Mouse (Mus musculus): ENCODE measurements around the gene Gm8369. TPM values are rescaled to one million over a fixed set of nuclear protein-coding genes. Genes with fewer than 3 reads are reported as not detected.
"Not testable (repeated sequence)": the region's sequence is repeated elsewhere in the genome, so short reads cannot be mapped to it uniquely, and the experiment has no call there.

Gm8369 gene
- polyA plus RNA-seq (2015; fragmentation: Nextera tagmentation; extraction: Ambion mirVana) = not detected in 2 replicates

DNA sequence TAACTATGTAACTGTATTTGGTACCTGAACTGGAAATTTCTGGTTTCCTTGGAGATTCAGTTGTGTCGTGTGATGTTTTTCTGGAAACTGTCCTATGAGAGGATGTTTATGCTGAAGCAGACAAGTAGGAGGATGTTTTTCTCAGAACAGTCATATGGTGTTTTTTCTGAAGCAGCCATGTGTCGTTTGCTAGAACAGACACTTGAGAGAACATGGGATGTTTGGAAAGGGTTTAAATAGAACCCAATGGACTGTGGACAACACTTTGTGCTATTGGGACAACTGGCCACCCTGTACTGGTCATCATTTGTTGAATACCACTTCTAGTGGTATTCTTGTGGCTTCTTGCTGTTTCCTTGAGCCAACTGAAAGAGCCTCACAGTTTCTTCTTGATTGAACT, at the start of gene Gm8369:
Gm8369 (plus strand) TSS at position 193 of the 400 bp plus-strand sequence.
- Histone ChIP-seq H3K4me3 (replicated peaks; ENCODE audit: low read length) (no peak within 1 kb of the TSS), H3K9me3 (ENCODE audit: control insufficient read depth, low read length) (no peaks in the 10 kb centered on the region), H3K27me3 (replicated peaks; ENCODE audit: control insufficient read depth, insufficient read depth, low read length) (no peaks in the 10 kb centered on the region), H3K4me2 (ENCODE audit: low read length) (no peak within 1 kb of the TSS), H3K27ac (ENCODE audit: low read length) (no peak within 1 kb of the TSS), H3K9ac (replicated peaks; ENCODE audit: low read depth, low read length) (no peak within 1 kb of the TSS), H3K36me3 (ENCODE audit: control insufficient read depth, insufficient read depth) (no peaks in the 10 kb centered on the region), H3K4me1 (replicated peaks; ENCODE audit: control insufficient read depth, insufficient read depth, low read length) (no peaks in the 10 kb centered on the region)
- 77% methylated on average over 2 of the region's 2 CpGs for WGBS
- ATAC-seq = no peak

DNA sequence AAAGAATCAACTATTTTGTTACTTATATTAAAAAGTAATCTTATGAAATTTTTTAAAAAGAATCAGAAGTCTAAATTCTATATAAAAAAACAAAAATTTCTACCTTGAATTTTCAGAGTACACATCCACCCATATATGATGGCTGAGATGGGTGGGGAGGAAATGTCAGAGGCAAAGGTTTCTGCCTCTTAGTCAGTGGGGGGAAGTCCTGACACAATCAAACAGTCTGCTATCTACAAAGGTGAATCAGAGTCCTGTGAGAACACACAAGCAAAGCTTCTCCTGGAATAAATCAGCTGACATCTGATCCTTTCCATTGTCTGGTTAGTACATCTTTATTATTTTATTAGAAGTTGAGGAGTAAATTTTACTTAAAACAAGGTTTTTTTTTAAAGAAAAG, 42.4 kb upstream of the Gm8369 start, which contains the start of gene Ms4a4b:
Ms4a4b (plus strand) TSS at position 216 of the 400 bp plus-strand sequence.
- H3K9me3 ChIP-seq (ENCODE audit: control insufficient read depth, low read length) = no peaks in the 10 kb centered on the region
- no peak within 1 kb of the TSS for H3K4me2 ChIP-seq (ENCODE audit: low read length)
- no peaks in the 10 kb centered on the region for H3K4me1 ChIP-seq (replicated peaks; ENCODE audit: control insufficient read depth, insufficient read depth, low read length)
- ATAC-seq = no peak
- H3K36me3 ChIP-seq (ENCODE audit: control insufficient read depth, insufficient read depth) = no peaks in the 10 kb centered on the region
- H3K4me3 ChIP-seq (replicated peaks; ENCODE audit: low read length) = no peak within 1 kb of the TSS
- H3K27me3 ChIP-seq (replicated peaks; ENCODE audit: control insufficient read depth, insufficient read depth, low read length) = no peaks in the 10 kb centered on the region
- H3K9ac ChIP-seq (replicated peaks; ENCODE audit: low read depth, low read length) = no peak within 1 kb of the TSS
- no peak within 1 kb of the TSS for H3K27ac ChIP-seq (ENCODE audit: low read length)

DNA sequence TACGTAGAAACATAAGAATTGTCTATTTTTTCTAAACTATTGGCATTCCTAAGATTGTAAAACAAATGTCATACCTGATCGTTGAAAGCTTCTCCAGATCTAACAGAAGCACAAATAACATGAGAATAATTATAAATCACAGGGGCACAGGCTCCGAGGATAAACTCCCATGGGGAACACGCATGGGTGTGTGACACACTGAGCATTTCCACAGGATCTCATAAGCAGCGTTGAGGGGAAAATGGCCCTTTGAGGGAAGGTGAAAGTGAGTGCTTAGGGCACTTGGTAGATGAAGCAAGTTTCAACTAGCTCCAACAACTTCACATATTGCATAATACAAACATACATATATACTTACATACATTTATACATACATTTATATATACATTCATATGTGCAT, 41.8 kb upstream of the Gm8369 start:
- H3K27ac ChIP-seq (ENCODE audit: low read length) = no peak overlapping the region
- H3K9me3 ChIP-seq (ENCODE audit: control insufficient read depth, low read length) = no peaks in the 10 kb centered on the region
- ATAC-seq = no peak
- no peak overlapping the region for H3K9ac ChIP-seq (replicated peaks; ENCODE audit: low read depth, low read length)
- no peaks in the 10 kb centered on the region for H3K4me1 ChIP-seq (replicated peaks; ENCODE audit: control insufficient read depth, insufficient read depth, low read length)
- H3K36me3 ChIP-seq (ENCODE audit: control insufficient read depth, insufficient read depth) = no peaks in the 10 kb centered on the region
- WGBS = 87% methylated on average over 5 of the region's 5 CpGs
- no peak overlapping the region for H3K4me3 ChIP-seq (replicated peaks; ENCODE audit: low read length)
- no peak overlapping the region for H3K4me2 ChIP-seq (ENCODE audit: low read length)
- H3K27me3 ChIP-seq (replicated peaks; ENCODE audit: control insufficient read depth, insufficient read depth, low read length) = no peaks in the 10 kb centered on the region

DNA sequence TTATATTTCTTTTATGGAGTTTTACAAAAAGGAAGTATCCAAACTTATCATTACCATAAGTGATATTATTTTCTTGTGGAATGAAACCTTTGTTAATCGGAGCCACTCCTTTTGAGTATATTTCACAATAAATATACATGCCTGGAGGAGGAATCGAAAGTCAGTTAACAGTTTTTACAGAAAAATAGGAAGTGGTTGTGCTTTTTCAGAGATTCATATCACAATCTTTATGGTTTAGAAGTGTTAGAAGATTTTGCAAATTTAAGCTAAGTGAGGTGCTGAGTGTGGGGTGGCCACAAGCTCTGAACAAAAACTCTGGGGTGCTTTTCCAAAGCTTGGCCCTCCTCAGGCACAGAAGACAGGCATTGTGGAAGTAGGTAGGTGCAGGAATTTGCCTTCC, 38.5 kb upstream of the Gm8369 start:
- Histone ChIP-seq H3K4me3 (replicated peaks; ENCODE audit: low read length) (no peak overlapping the region), H3K4me1 (replicated peaks; ENCODE audit: control insufficient read depth, insufficient read depth, low read length) (no peaks in the 10 kb centered on the region), H3K27ac (ENCODE audit: low read length) (no peak overlapping the region), H3K36me3 (ENCODE audit: control insufficient read depth, insufficient read depth) (no peaks in the 10 kb centered on the region), H3K27me3 (replicated peaks; ENCODE audit: control insufficient read depth, insufficient read depth, low read length) (no peaks in the 10 kb centered on the region), H3K4me2 (ENCODE audit: low read length) (no peak overlapping the region), H3K9ac (replicated peaks; ENCODE audit: low read depth, low read length) (no peak overlapping the region), H3K9me3 (ENCODE audit: control insufficient read depth, low read length) (no peaks in the 10 kb centered on the region)
- ATAC-seq = no peak
- WGBS = 93% methylated on average over 2 of the region's 2 CpGs

DNA sequence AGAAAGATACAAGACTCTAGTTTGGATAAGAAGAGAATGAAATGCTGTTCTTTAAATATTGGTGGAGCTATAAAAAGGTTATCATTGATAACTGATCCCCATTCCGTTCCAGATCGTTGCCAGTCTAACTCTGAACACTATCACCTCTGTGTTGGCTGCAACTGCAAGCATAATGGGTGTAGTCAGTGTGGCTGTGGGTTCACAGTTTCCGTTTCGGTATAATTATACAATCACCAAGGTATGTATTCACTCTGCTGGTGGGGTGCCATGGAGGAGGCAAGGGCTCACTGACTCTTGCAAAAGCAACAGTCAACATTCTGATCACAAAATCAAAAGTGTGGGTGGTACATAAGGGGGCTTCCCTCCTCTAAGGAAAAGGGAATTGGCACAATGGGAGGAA, 26.7 kb upstream of the Gm8369 start:
- not testable (repeated sequence) for H3K4me2 ChIP-seq (ENCODE audit: low read length)

DNA sequence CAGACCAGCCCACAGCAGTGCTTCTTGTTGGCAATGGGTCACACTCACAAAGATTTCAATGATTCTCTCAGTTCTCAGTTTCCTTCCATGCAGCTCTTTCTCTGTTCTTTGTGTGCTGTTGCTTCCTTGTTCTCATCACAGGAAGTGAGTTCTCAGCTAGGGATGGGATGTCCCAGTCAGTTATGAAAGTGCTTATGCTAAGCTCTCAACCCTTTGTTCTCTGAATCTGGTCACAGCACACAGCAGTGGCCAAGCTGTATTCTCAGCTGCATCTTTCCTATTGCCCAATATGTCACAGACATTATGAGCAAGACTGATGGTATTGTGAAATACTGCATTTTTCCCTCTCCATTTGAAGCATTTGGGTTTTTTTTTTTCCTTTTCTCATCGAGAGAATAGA, 20.9 kb upstream of the Gm8369 start:
- not testable (repeated sequence) for H3K27ac ChIP-seq (ENCODE audit: low read length); H3K4me1 ChIP-seq (replicated peaks; ENCODE audit: control insufficient read depth, insufficient read depth, low read length); H3K4me3 ChIP-seq (replicated peaks; ENCODE audit: low read length); H3K9ac ChIP-seq (replicated peaks; ENCODE audit: low read depth, low read length); H3K4me2 ChIP-seq (ENCODE audit: low read length); ATAC-seq; H3K9me3 ChIP-seq (ENCODE audit: control insufficient read depth, low read length); H3K36me3 ChIP-seq (ENCODE audit: control insufficient read depth, insufficient read depth); H3K27me3 ChIP-seq (replicated peaks; ENCODE audit: control insufficient read depth, insufficient read depth, low read length)
- WGBS = 46% methylated on average over 1 of the region's 1 CpGs

More for the DNA sequence above, 26.7 kb upstream of the Gm8369 start:
- not testable (repeated sequence) for H3K9me3 ChIP-seq (ENCODE audit: control insufficient read depth, low read length); H3K27ac ChIP-seq (ENCODE audit: low read length); H3K27me3 ChIP-seq (replicated peaks; ENCODE audit: control insufficient read depth, insufficient read depth, low read length); H3K4me1 ChIP-seq (replicated peaks; ENCODE audit: control insufficient read depth, insufficient read depth, low read length); H3K4me3 ChIP-seq (replicated peaks; ENCODE audit: low read length); H3K9ac ChIP-seq (replicated peaks; ENCODE audit: low read depth, low read length); ATAC-seq; H3K36me3 ChIP-seq (ENCODE audit: control insufficient read depth, insufficient read depth)
- 76% methylated on average over 3 of the region's 4 CpGs for WGBS

DNA sequence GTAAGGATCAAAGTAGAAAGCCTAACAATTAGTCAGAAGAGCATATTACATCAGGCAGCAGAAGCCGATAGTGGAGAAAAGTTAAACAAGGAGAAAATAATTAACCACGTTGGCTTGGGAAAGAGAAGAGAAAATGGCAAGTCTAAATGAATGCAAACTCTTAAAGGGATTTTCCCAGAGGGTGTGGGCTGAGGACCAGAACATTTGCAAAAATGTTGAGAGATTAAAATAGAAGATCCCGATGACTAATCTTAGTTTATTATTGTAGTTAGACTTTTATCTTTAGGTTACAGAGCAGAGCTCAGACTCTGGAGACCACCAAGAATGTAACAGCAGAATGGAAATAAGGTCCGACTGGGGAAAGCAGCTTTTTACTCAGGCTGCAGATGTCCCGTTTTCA, 19.3 kb upstream of the Gm8369 start:
- no peak overlapping the region for H3K4me2 ChIP-seq (ENCODE audit: low read length)

DNA sequence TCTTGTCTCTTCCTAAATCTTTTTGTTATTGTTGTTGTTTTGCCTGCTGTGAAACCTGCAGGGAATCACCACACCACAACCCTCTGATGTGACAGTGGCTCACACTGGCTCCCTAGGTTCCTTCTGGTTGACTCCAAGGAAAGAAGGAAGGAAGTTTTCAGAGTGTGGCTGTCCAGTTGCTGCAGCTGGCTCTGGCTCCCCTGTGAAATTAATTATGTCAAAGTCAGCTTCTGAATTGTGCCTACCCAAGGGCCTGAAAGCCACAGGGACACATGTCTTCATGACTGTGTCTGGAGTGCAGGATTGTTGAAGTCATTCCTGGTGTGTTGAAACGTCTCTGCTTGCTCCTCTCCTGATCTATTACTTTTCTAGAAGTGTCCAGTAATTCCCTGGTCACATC, 17.4 kb upstream of the Gm8369 start:
- WGBS = 69% methylated on average over 1 of the region's 1 CpGs
- not testable (repeated sequence) for ATAC-seq; H3K9me3 ChIP-seq (ENCODE audit: control insufficient read depth, low read length); H3K27ac ChIP-seq (ENCODE audit: low read length); H3K4me3 ChIP-seq (replicated peaks; ENCODE audit: low read length); H3K4me1 ChIP-seq (replicated peaks; ENCODE audit: control insufficient read depth, insufficient read depth, low read length); H3K4me2 ChIP-seq (ENCODE audit: low read length); H3K36me3 ChIP-seq (ENCODE audit: control insufficient read depth, insufficient read depth); H3K9ac ChIP-seq (replicated peaks; ENCODE audit: low read depth, low read length); H3K27me3 ChIP-seq (replicated peaks; ENCODE audit: control insufficient read depth, insufficient read depth, low read length)

More for the DNA sequence above, 19.3 kb upstream of the Gm8369 start:
- Histone ChIP-seq H3K27ac (ENCODE audit: low read length) (no peak overlapping the region), H3K9ac (replicated peaks; ENCODE audit: low read depth, low read length) (no peak overlapping the region), H3K4me1 (replicated peaks; ENCODE audit: control insufficient read depth, insufficient read depth, low read length) (no peaks in the 10 kb centered on the region), H3K9me3 (ENCODE audit: control insufficient read depth, low read length) (no peaks in the 10 kb centered on the region), H3K36me3 (ENCODE audit: control insufficient read depth, insufficient read depth) (no peaks in the 10 kb centered on the region), H3K27me3 (replicated peaks; ENCODE audit: control insufficient read depth, insufficient read depth, low read length) (no peaks in the 10 kb centered on the region), H3K4me3 (replicated peaks; ENCODE audit: low read length) (no peak overlapping the region)
- WGBS = 69% methylated on average over 5 of the region's 5 CpGs
- no peak for ATAC-seq

DNA sequence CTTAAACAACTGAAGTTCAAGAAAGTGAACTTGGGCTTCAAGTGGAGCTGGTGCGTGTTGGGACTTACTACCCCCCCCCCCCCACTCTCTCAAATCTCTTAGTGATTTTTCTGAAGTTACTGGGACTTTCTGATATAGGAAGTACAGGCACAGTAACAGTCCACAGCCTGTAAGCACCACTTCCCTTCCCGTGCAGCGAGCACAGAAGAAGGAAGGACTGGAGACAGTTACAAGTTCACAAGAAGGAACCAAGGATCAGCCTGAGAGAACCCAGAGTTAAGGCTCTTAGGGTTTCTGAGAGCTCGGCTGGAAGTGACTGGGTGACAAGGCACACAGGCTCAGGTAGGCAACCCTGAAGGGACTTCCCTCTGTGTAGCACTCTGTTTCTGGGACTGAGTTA, 16.5 kb upstream of the Gm8369 start, which contains the start of gene Ms4a6c:
Ms4a6c (plus strand) TSS at position 152 of the 400 bp plus-strand sequence.
- ATAC-seq; H3K4me3 ChIP-seq (replicated peaks; ENCODE audit: low read length); H3K27me3 ChIP-seq (replicated peaks; ENCODE audit: control insufficient read depth, insufficient read depth, low read length); H3K27ac ChIP-seq (ENCODE audit: low read length); H3K36me3 ChIP-seq (ENCODE audit: control insufficient read depth, insufficient read depth); H3K9ac ChIP-seq (replicated peaks; ENCODE audit: low read depth, low read length); H3K4me1 ChIP-seq (replicated peaks; ENCODE audit: control insufficient read depth, insufficient read depth, low read length); H3K9me3 ChIP-seq (ENCODE audit: control insufficient read depth, low read length); H3K4me2 ChIP-seq (ENCODE audit: low read length): not testable (repeated sequence)
- 90% methylated on average over 4 of the region's 4 CpGs for WGBS

DNA sequence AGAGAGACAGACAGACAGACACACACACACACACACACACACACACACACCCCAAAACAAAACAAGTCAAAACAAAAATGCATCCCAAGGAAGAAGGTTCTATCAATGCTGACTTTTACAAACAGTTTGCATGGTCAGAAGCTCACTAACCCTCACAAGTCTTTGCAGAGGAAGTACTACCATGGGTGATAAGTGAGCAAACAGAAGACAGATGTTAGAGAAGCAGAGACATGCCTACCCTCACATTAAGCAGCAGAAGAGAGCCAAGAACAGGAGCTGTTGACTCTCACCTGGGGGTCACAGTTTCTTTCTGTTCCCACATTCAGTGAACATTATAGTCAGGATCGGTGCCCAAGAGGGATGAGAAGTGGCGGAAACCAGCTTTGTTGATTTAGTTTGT, 6.0 kb upstream of the Gm8369 start:
- Histone ChIP-seq H3K9ac (replicated peaks; ENCODE audit: low read depth, low read length) (no peak overlapping the region), H3K27ac (ENCODE audit: low read length) (no peak overlapping the region), H3K9me3 (ENCODE audit: control insufficient read depth, low read length) (no peaks in the 10 kb centered on the region), H3K4me3 (replicated peaks; ENCODE audit: low read length) (no peak overlapping the region), H3K4me2 (ENCODE audit: low read length) (no peak overlapping the region), H3K4me1 (replicated peaks; ENCODE audit: control insufficient read depth, insufficient read depth, low read length) (no peaks in the 10 kb centered on the region), H3K27me3 (replicated peaks; ENCODE audit: control insufficient read depth, insufficient read depth, low read length) (no peaks in the 10 kb centered on the region), H3K36me3 (ENCODE audit: control insufficient read depth, insufficient read depth) (no peaks in the 10 kb centered on the region)
- WGBS = 91% methylated on average over 2 of the region's 2 CpGs
- ATAC-seq = no peak

Measured in forebrain, embryonic 16.5 days (tissue).